Mouse (Mus musculus): Measurements from ENCODE around the gene Tmem144. TPM values are rescaled to one million over a fixed set of nuclear protein-coding genes. Genes with fewer than 3 reads are reported as not detected.

Gene Tmem144
- polyA plus RNA-seq, 1 experiment from 2014 or later = 3.3 TPM

- 42% methylated on average over 9 of the region's 9 CpGs for WGBS
- H3K9me3 ChIP-seq (replicated peaks) = no peaks in the 10 kb centered on the region
- H3K4me2 ChIP-seq (replicated peaks) = no peak overlapping the region
- no peaks in the 10 kb centered on the region for H3K36me3 ChIP-seq
- H3K9ac ChIP-seq = no peak overlapping the region
- no peak for ATAC-seq (ENCODE audit: low FRiP score)
- H3K4me1 ChIP-seq = peaks cover 12% of the 10 kb centered on the region; the same call in 1 of the 2 replicates
- H3K4me3 ChIP-seq = no peak overlapping the region
- no peak overlapping the region for H3K27ac ChIP-seq
- H3K27me3 ChIP-seq = no peaks in the 10 kb centered on the region
Measured at GRCm38 (mm10) chr3:79884761-79885189, 32.2 kb upstream of the Tmem144 start.

- H3K9me3 ChIP-seq (replicated peaks) = no peaks in the 10 kb centered on the region
- H3K4me1 ChIP-seq = peaks cover 12% of the 10 kb centered on the region; the same call in 1 of the 2 replicates
- no peak for ATAC-seq (ENCODE audit: low FRiP score)
- H3K27me3 ChIP-seq = no peaks in the 10 kb centered on the region
- no peak within 1 kb of the TSS for H3K27ac ChIP-seq
- WGBS = 52% methylated on average over 5 of the region's 5 CpGs
- H3K4me2 ChIP-seq (replicated peaks) = no peak within 1 kb of the TSS
- no peak within 1 kb of the TSS for H3K9ac ChIP-seq
- no peaks in the 10 kb centered on the region for H3K36me3 ChIP-seq
- no peak within 1 kb of the TSS for H3K4me3 ChIP-seq
Measured at GRCm38 (mm10) chr3:79884305-79884704, 31.7 kb upstream of the Tmem144 start, which contains the start of gene Fam198b. TSS of gene Fam198b (plus strand) at chr3:79884533.

DNA sequence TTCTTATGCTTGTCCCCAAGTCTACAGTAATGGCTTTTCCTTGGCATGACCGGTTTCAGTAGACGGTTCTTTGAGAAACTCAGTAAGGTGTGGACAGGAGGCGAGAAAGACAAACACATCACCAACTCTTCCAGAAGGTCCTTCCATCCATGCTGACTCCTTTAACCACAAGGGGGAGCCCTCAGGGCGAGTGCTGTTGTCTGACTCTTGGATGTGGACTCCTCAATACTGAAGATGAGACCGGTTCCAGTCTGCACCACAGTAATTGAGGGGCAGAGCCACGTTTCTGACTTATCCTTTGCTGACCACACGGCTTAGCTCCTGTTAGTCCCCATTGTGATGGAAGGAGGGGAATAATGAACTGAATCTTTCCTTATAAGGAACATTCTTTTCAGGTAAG lies 30.5 kb upstream of the Tmem144 start:
- Histone ChIP-seq H3K4me3 (no peak overlapping the region), H3K9me3 (replicated peaks) (no peaks in the 10 kb centered on the region), H3K27ac (no peak overlapping the region), H3K9ac (no peak overlapping the region), H3K4me1 (peaks cover 14% of the 10 kb centered on the region; the same call in 1 of the 2 replicates), H3K27me3 (no peaks in the 10 kb centered on the region), H3K4me2 (replicated peaks) (no peak overlapping the region), H3K36me3 (no peaks in the 10 kb centered on the region)
- ATAC-seq (ENCODE audit: low FRiP score) = 0 out of 2 replicates have a peak, but pooled peaks have one; percentile 56
- 38% methylated on average over 7 of the region's 7 CpGs for WGBS

- 66% methylated on average over 2 of the region's 2 CpGs for WGBS
- Histone ChIP-seq H3K9me3 (replicated peaks) (no peaks in the 10 kb centered on the region), H3K9ac (no peak overlapping the region), H3K36me3 (no peaks in the 10 kb centered on the region), H3K27ac (no peak overlapping the region), H3K4me1 (peaks cover 10% of the 10 kb centered on the region; the same call in 1 of the 2 replicates), H3K4me2 (replicated peaks) (no peak overlapping the region), H3K4me3 (no peak overlapping the region), H3K27me3 (no peaks in the 10 kb centered on the region)
- no peak for ATAC-seq (ENCODE audit: low FRiP score)
Measured at GRCm38 (mm10) chr3:79881645-79882044, 29.1 kb upstream of the Tmem144 start.

DNA sequence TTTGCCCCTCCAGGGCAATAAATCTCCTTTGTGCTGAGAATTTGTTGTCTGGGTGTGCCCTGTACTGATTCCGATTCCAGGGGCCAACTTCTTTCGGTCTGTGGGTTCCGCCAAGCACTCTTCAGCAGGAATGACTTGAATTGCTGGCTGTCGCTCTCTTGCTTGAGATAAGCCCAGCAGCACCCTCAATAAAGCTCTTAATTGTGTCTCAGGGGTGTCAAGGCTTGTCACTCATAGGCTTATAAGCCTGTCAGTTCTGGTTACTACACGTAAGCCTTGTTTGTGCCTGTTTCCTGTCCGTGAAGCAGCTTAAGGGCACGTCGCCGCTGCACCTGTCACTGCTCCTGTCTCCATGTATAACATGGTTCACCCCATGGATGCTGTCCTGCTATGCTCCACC lies 26.7 kb upstream of the Tmem144 start:
- no peaks in the 10 kb centered on the region for H3K9me3 ChIP-seq (replicated peaks)
- 63% methylated on average over 9 of the region's 9 CpGs for WGBS
- H3K4me1 ChIP-seq = peaks cover 2% of the 10 kb centered on the region; the same call in 1 of the 2 replicates
- no peaks in the 10 kb centered on the region for H3K36me3 ChIP-seq
- no peak overlapping the region for H3K4me2 ChIP-seq (replicated peaks)
- H3K27ac ChIP-seq = no peak overlapping the region
- ATAC-seq (ENCODE audit: low FRiP score) = 0 out of 2 replicates have a peak, but pooled peaks have one; percentile 19
- no peaks in the 10 kb centered on the region for H3K27me3 ChIP-seq
- H3K4me3 ChIP-seq = no peak overlapping the region
- H3K9ac ChIP-seq = no peak overlapping the region

DNA sequence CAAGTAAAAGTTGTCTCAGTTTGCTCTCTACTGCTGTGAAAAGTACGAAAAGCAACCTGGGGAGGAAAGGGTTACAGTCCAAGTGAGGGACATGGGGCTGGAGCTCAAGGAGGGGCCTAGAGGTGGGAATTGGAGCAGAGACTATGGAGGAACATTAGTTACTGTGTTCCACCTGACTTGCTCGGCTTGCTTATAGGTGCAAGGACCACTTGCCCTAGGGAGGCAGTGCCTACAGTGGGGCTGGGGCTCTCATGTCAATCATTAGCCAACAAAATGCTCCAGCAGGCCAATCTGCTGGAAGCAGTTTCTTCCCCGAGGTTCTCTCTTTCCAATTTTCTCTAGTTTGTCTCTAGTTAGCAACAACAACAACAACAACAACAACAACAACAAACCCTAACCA lies 25.8 kb upstream of the Tmem144 start:
- no peak for ATAC-seq (ENCODE audit: low FRiP score)
- no peak overlapping the region for H3K4me2 ChIP-seq (replicated peaks)
- 72% methylated on average over 3 of the region's 3 CpGs for WGBS
- H3K27ac ChIP-seq = no peak overlapping the region
- no peaks in the 10 kb centered on the region for H3K9me3 ChIP-seq (replicated peaks)
- H3K4me3 ChIP-seq = no peak overlapping the region
- peaks cover 2% of the 10 kb centered on the region; the same call in 1 of the 2 replicates for H3K4me1 ChIP-seq
- no peaks in the 10 kb centered on the region for H3K36me3 ChIP-seq
- no peaks in the 10 kb centered on the region for H3K27me3 ChIP-seq
- H3K9ac ChIP-seq = no peak overlapping the region

DNA sequence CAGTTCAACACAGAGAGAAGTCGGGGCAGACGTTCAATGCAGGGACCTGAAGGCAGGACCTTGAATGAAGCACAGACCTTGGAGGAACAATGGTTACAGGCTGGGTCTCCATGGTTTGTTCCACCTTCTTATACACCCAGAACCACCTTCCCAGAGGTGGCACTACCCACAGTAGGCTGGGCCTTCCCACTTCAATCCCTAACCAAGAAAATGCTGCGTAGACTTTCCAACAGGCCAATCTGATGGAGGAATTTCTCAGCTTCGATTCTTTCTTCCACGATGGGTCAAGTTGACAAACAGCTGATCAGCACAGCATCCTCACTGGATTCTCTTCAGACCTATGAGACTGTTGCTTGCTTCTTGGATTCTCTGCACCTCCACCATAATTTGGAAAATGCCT lies 22.9 kb upstream of the Tmem144 start:
- WGBS = 96% methylated on average over 5 of the region's 5 CpGs

DNA sequence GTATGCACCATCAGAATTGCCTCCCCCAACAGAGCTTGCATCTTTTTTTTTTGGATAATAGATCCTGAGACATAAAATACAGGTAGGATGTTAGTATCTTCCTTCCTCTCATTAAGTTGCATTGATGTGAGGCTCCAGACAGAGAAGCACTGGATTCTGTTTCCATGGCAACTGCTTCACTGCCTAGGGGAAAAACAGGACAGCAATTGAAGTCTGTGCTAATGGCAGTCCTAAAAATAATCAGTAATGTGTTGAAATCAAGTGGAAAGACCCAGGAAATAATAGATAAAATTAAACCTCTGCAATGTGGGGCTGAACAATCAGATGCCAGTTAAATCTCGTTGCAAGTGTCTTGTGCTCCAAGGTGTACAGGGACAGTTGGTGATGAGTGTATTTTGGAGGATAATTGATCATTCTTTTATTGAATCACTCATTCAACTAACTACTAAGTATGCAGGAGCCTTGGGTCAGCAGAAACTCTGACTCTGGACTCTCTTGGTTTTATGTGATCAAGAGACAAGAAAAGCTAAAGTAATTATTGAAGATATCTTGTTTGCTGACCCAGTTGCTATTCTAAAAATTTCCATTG lies 14.6 kb upstream of the Tmem144 start:
- Histone ChIP-seq H3K9me3 (replicated peaks) (no peaks in the 10 kb centered on the region), H3K27ac (peak overlapping the region; percentile 67), H3K4me1 (peaks cover 3% of the 10 kb centered on the region; the same call in 1 of the 2 replicates), H3K27me3 (no peaks in the 10 kb centered on the region), H3K4me3 (no peak overlapping the region), H3K9ac (no peak overlapping the region), H3K4me2 (replicated peaks) (no peak overlapping the region), H3K36me3 (no peaks in the 10 kb centered on the region)
- ATAC-seq (ENCODE audit: low FRiP score) = peak; percentile 79
- WGBS = 35% methylated on average over 1 of the region's 1 CpGs

More for the DNA sequence above, 22.9 kb upstream of the Tmem144 start:
- Histone ChIP-seq H3K36me3 (no peaks in the 10 kb centered on the region), H3K4me3 (no peak overlapping the region), H3K27ac (no peak overlapping the region), H3K27me3 (no peaks in the 10 kb centered on the region), H3K9ac (no peak overlapping the region), H3K4me2 (replicated peaks) (no peak overlapping the region), H3K4me1 (peaks cover 2% of the 10 kb centered on the region; the same call in 1 of the 2 replicates), H3K9me3 (replicated peaks) (no peaks in the 10 kb centered on the region)
- ATAC-seq (ENCODE audit: low FRiP score) = no peak

DNA sequence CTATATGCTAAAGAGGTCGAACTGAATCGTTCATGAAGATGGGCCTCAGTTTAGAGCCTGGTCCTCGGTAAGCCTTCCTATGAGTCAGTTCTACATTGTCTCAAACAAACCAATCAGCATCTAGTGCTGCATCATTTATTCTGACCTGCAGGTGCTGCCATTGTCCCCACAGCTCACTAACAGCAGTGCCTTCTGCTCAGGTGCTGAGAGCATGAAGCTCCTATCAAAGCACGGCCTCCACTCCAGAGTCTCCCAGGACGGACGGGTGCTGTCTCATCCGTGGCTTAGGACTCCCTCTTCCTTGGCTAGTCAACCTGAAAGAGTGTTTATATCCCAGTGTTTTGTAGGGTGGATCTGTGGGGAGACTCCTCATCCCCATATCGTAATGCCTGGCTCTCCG lies 14.0 kb upstream of the Tmem144 start:
- Histone ChIP-seq H3K27ac (peak overlapping the region; percentile 67), H3K4me3 (no peak overlapping the region), H3K36me3 (no peaks in the 10 kb centered on the region), H3K9ac (no peak overlapping the region), H3K9me3 (replicated peaks) (no peaks in the 10 kb centered on the region), H3K27me3 (no peaks in the 10 kb centered on the region), H3K4me1 (peaks cover 3% of the 10 kb centered on the region; the same call in 1 of the 2 replicates), H3K4me2 (replicated peaks) (no peak overlapping the region)
- WGBS = 83% methylated on average over 9 of the region's 9 CpGs
- ATAC-seq (ENCODE audit: low FRiP score) = no peak; the same call in 1 of the 2 replicates

DNA sequence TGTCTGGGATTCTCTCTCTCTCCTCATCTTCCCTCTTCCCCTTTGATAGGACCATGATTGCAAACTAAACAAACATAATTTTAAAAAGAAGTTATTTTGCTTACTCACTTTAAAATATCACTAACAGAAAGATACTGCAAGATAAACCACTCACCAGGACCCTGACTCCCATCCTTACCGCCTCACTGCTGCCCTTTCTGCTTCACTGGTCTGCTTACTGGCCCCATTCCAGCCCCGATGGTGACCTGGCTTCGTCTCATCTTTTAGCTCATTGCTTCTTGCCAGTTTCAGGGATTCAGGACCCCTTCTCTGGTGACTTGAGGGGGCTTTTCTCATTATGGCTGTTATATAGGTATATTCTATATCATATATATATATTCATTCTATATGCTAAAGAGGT lies 13.5 kb upstream of the Tmem144 start:
- no peak overlapping the region for H3K4me2 ChIP-seq (replicated peaks)
- H3K4me1 ChIP-seq = peaks cover 3% of the 10 kb centered on the region; the same call in 1 of the 2 replicates
- no peak overlapping the region for H3K4me3 ChIP-seq
- peak overlapping the region; percentile 67; the same call in 1 of the 2 replicates for H3K27ac ChIP-seq
- H3K9me3 ChIP-seq (replicated peaks) = no peaks in the 10 kb centered on the region
- 85% methylated on average over 3 of the region's 3 CpGs for WGBS
- H3K9ac ChIP-seq = no peak overlapping the region
- ATAC-seq (ENCODE audit: low FRiP score) = no peak
- no peaks in the 10 kb centered on the region for H3K27me3 ChIP-seq
- no peaks in the 10 kb centered on the region for H3K36me3 ChIP-seq

- H3K9ac ChIP-seq = no peak overlapping the region
- H3K27ac ChIP-seq = no peak overlapping the region
- H3K4me3 ChIP-seq = no peak overlapping the region
- no peak overlapping the region for H3K4me2 ChIP-seq (replicated peaks)
- no peaks in the 10 kb centered on the region for H3K27me3 ChIP-seq
- H3K4me1 ChIP-seq = peaks cover 3% of the 10 kb centered on the region; the same call in 1 of the 2 replicates
- 82% methylated on average over 7 of the region's 7 CpGs for WGBS
- no peaks in the 10 kb centered on the region for H3K9me3 ChIP-seq (replicated peaks)
- H3K36me3 ChIP-seq = no peaks in the 10 kb centered on the region
- no peak for ATAC-seq (ENCODE audit: low FRiP score)
Measured at GRCm38 (mm10) chr3:79864824-79865223, 12.3 kb upstream of the Tmem144 start.

DNA sequence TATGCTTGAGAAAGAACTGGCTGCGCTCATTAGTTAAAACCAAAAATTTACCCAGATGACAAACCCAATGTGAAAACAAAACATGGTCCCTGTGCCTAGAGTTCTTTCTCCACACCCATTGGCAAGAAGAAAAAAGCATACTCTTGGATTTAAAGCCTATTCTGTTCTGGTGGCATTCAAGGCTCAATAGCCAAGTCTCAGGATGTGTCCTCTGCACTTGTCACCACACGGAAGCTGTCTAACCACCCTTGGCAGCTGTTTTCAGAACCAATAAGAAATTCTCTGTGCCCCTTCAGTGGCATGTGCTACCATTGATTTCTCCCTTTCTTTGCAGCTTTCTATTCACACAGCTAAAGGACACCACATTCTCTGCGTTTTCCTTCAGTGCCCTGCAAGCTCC lies 5.6 kb upstream of the Tmem144 start:
- Histone ChIP-seq H3K4me1 (no peaks in the 10 kb centered on the region), H3K4me2 (replicated peaks) (no peak overlapping the region), H3K36me3 (no peaks in the 10 kb centered on the region), H3K27ac (no peak overlapping the region), H3K27me3 (no peaks in the 10 kb centered on the region), H3K9me3 (replicated peaks) (no peaks in the 10 kb centered on the region), H3K4me3 (no peak overlapping the region), H3K9ac (no peak overlapping the region)
- no peak for ATAC-seq (ENCODE audit: low FRiP score)
- WGBS = 67% methylated on average over 3 of the region's 3 CpGs

DNA sequence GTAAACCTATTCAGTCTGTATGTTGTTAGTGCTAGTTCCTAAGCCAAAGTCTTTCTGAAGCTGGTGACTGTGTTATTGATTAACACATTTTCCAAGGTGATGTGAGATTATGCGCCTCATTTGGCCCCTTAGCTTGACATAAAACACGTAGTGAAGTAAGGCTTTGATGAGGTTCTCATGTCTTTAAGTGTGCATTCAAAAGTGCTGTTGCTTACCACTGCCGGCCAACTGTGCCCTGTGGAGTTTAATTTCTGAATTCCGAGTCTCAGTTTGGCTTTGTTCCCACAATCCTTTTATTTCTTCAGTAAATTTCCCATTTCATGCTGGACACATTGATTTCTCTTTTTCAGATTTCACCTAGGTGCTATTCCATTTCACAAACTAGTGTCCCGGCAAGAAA lies 5.2 kb upstream of the Tmem144 start:
- H3K27me3 ChIP-seq = no peaks in the 10 kb centered on the region
- no peak overlapping the region for H3K4me2 ChIP-seq (replicated peaks)
- no peak for ATAC-seq (ENCODE audit: low FRiP score)
- no peak overlapping the region for H3K9ac ChIP-seq
- 0 out of 2 replicates have a peak, but pooled peaks cover 2% of the 10 kb centered on the region for H3K4me1 ChIP-seq
- H3K9me3 ChIP-seq (replicated peaks) = no peaks in the 10 kb centered on the region
- no peaks in the 10 kb centered on the region for H3K36me3 ChIP-seq
- WGBS = 78% methylated on average over 5 of the region's 5 CpGs
- H3K4me3 ChIP-seq = no peak overlapping the region
- H3K27ac ChIP-seq = no peak overlapping the region
